Mouse (Mus musculus) liver, embryonic 14.5 days (tissue): ENCODE results near the gene Cpa1. TPM values are rescaled to one million over a fixed set of nuclear protein-coding genes. Genes with fewer than 3 reads are reported as not detected.

Experiments
- ATAC-seq: fragments of 200-750 bp; cut with Nextera tagmentation; 2 replicates; pipeline ENCODE4 v1.8.0; 2017; ENCODE audit warnings: moderate number of reproducible peaks, mild to moderate bottlenecking, moderate library complexity; ENCODE audit not compliant: insufficient read depth
- DNase-seq, 3 experiments: peaks; one replicate each; pipeline ENCODE4 v3.0.0-alpha.2; 2012 to 2013; ENCODE audit warnings: low read depth in 3 of 3, low spot score in 3 of 3
- H3K27ac ChIP-seq: fragments of 300-500 bp; sonication (generic); 2 replicates; pipeline ENCODE4 v1.5.1; 2014; ENCODE audit warnings: moderate library complexity, mild to moderate bottlenecking, control low read depth, inconsistent platforms
- H3K27me3 ChIP-seq: fragments of 300-500 bp; sonication (generic); 2 replicates; pipeline ENCODE4 v1.6.1; 2014; ENCODE audit warnings: mild to moderate bottlenecking, low read length, moderate library complexity; ENCODE audit not compliant: control insufficient read depth, insufficient read depth
- H3K36me3 ChIP-seq: fragments of 300-500 bp; sonication (generic); replicated peaks from 2 replicates; pipeline ENCODE4 v1.6.1; 2014; ENCODE audit warnings: low read depth; ENCODE audit not compliant: control insufficient read depth, insufficient read depth
- H3K4me1 ChIP-seq, 2 experiments: fragments of 200-500 bp in 1 of 2; fragments of 300-500 bp in 1 of 2; sonication (generic) in 1 of 2; replicated peaks; 2 replicates each; pipeline ENCODE4 v1.6.1; 2012 to 2014; ENCODE audit warnings: antibody characterized with exemption in 1 of 2, inconsistent platforms in 1 of 2, low read length in 1 of 2; ENCODE audit not compliant: control insufficient read depth in 2 of 2, insufficient read depth in 2 of 2
- H3K4me2 ChIP-seq: fragments of 300-500 bp; sonication (generic); 2 replicates; pipeline ENCODE4 v1.6.1; 2014; ENCODE audit warnings: low read depth, mild to moderate bottlenecking, control low read depth, moderate library complexity
- H3K4me3 ChIP-seq, 2 experiments: fragments of 200-500 bp in 1 of 2; fragments of 300-500 bp in 1 of 2; sonication (generic) in 1 of 2; 2 replicates each; pipeline ENCODE4 v1.5.1; 2012 to 2014; ENCODE audit warnings: low read depth in 2 of 2, low read length in 2 of 2, mild to moderate bottlenecking in 2 of 2, control low read depth in 1 of 2, inconsistent platforms in 1 of 2, moderate library complexity in 1 of 2; ENCODE audit not compliant: insufficient read depth in 1 of 2
- H3K9ac ChIP-seq: fragments of 300-500 bp; sonication (generic); replicated peaks from 2 replicates; pipeline ENCODE4 v1.6.1; 2014; ENCODE audit warnings: mild to moderate bottlenecking, control low read depth, moderate library complexity
- H3K9me3 ChIP-seq: fragments of 300-500 bp; sonication (generic); 2 replicates; pipeline ENCODE4 v1.6.1; 2016; ENCODE audit warnings: low read length, mixed read lengths; ENCODE audit not compliant: control insufficient read depth
- CTCF ChIP-seq: IDR thresholded peaks from 2 replicates; pipeline ENCODE4 v1.5.1; 2016; ENCODE audit warnings: antibody characterized with exemption, low read depth, control low read depth
- EP300 ChIP-seq: IDR thresholded peaks from 2 replicates; pipeline ENCODE4 v1.6.1; 2016; ENCODE audit warnings: antibody characterized with exemption, low read depth
- WGBS: fragments of 180-500 bp; shearing (Covaris S2); extraction: QIAGEN DNeasy Blood & Tissue Kit; methylation state at CpG from one replicate; pipeline ENCODE4 v1.1.7; 2014; ENCODE audit not compliant: insufficient replicate concordance; 5-methylcytosine and 5-hydroxymethylcytosine counted together
- polyA plus RNA-seq, 2 experiments: library from polyadenylated mRNA; depleted of rRNA in 1 of 2; stranded (reverse) in 1 of 2; unstranded in 1 of 2; fragments of >200 nt; fragmentation: Nextera tagmentation in 1 of 2; extraction: Ambion mirVana in 1 of 2; gene quantifications; 2 replicates each; pipeline versions ENCODE4 v1.2.1 to v1.2.3; 2012 to 2014

The Cpa1 gene
- polyA plus RNA-seq, 2 experiments, result 1.4 to 1.5 TPM

DNA sequence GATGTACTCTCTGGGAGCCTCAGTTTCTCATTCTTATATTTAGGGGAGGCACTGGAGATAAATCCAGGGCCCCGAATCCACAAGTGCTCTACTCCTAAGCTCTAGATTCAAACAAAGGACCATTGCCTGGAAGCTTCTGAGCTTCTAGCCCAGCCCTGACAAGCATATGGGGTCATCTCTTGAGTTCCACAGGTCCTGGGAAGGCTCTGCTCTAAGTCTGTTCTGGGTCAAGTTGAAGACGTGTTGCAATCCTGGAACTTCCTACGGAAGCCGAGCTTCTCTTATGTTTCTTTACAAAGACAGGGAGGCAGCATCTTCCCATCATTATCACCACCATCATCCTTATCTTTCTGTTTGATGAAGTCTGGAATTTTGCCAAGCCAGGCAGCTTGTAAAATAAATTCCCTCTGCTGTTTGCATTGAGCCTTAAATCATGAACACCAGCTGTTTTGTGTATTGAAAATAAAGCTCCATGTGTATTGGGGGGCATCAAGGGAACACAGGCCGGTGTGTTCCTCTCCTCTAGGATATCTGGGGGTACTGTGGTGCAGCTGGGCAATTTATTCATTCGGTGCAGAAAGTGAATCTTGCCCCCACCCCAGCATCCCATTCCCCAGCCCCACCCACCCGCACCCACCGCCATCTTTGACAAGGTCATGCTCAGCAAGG lies 42.7 kb upstream of the Cpa1 start:
- 69% methylated on average over 8 of the region's 8 CpGs for WGBS
- Histone ChIP-seq H3K4me2 (no peak overlapping the region), H3K36me3 (no peaks in the 10 kb centered on the region), H3K27ac (no peak overlapping the region), H3K27me3 (no peaks in the 10 kb centered on the region), H3K9me3 (no peaks in the 10 kb centered on the region), H3K4me3 (no peak overlapping the region), H3K9ac (no peak overlapping the region), H3K4me1 (no peaks in the 10 kb centered on the region; a peak in 1 of 4 replicates)
- no peak for TF ChIP-seq EP300
- no peak for TF ChIP-seq CTCF
- no peak for ATAC-seq
- DNase-seq, result no peak

DNA sequence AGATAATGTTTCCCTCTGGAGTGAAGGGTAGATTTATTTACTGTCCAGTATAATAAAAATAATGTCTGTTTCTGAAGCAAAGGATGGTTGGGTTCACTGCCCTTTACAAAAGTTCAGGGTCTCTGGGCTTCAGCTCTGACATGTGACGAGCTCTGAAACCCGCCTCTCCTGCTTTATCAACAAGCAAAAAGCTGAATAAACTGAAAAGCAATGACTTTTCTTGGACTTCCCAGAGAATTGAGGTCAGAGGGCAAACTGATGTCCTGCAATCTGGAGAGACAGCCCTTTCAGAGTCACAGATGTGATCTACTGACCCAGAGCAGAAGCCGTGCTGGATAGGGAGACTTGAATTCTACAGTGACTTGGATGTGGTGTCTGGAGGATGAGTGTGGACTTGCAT lies 39.0 kb upstream of the Cpa1 start:
- H3K9me3 ChIP-seq, result no peaks in the 10 kb centered on the region
- H3K4me3 ChIP-seq, result no peak overlapping the region
- DNase-seq (no peak), ATAC-seq (no peak)
- no peaks in the 10 kb centered on the region; a peak in 1 of 4 replicates for H3K4me1 ChIP-seq
- H3K36me3 ChIP-seq, result no peaks in the 10 kb centered on the region
- no peaks in the 10 kb centered on the region for H3K27me3 ChIP-seq
- no peak overlapping the region for H3K9ac ChIP-seq
- no peak overlapping the region for H3K4me2 ChIP-seq
- no peak for TF ChIP-seq EP300
- no peak for TF ChIP-seq CTCF
- H3K27ac ChIP-seq, result no peak overlapping the region
- 56% methylated on average over 3 of the region's 3 CpGs for WGBS

DNA sequence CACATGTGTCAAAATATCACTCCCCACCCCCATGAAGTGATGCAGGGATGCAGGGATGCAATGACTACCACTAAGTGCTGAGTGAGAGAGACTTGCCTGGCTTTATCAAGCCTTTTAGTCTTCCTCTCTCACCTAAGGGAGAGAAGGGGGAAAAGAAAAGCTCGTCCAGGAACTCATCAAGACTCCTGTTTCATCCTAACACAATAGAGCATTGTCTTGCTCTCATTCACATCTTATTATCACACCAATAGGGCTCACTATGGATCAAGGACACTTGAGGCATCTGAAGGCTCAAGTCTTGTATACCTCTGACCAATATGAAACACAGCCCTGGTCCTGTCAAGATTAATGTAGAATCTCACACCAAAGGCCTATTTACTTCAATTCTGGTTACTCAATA lies 38.0 kb upstream of the Cpa1 start:
- Histone ChIP-seq H3K27ac (no peak overlapping the region), H3K4me1 (no peaks in the 10 kb centered on the region; a peak in 1 of 4 replicates), H3K4me2 (no peak overlapping the region), H3K36me3 (no peaks in the 10 kb centered on the region), H3K9me3 (no peaks in the 10 kb centered on the region), H3K9ac (no peak overlapping the region), H3K27me3 (no peaks in the 10 kb centered on the region), H3K4me3 (no peak overlapping the region)
- WGBS, result 50% methylated on average over 1 of the region's 1 CpGs
- no peak for TF ChIP-seq EP300
- TF ChIP-seq CTCF, result no peak
- DNase-seq, result no peak
- ATAC-seq, result no peak

DNA sequence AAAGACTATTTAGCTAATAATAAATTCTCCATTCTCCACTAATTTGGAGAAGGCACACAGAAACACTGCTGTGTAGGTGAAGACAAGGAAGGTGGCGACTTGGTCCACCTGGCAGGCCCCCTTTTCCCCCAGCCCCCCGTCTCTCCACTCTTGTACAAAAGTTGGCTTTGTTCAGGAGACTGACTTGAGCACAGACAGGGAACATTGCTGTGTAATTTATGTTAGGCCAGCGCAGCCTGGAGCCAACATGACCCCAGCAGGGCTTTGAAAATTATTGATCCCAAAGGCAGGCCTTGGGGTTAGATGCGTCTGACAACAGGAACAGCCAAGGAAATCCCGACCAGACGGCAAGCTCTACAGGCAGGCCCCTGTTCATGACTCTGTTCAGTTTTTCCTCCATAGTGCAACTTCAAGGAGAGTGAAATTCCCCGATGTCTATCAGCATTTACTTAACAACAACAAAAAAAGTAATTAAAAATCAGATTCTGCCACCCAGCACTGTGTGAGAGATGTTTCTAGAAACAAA lies 34.6 kb upstream of the Cpa1 start:
- H3K4me3 ChIP-seq, result no peak overlapping the region
- H3K36me3 ChIP-seq, result no peaks in the 10 kb centered on the region
- no peaks in the 10 kb centered on the region for H3K27me3 ChIP-seq
- H3K4me2 ChIP-seq, result no peak overlapping the region
- H3K9ac ChIP-seq, result no peak overlapping the region
- TF ChIP-seq EP300 (no peak), CTCF (no peak)
- H3K9me3 ChIP-seq, result no peaks in the 10 kb centered on the region
- WGBS, result 46% methylated on average over 7 of the region's 7 CpGs
- H3K4me1 ChIP-seq, result no peaks in the 10 kb centered on the region
- ATAC-seq (no peak), DNase-seq (no peak)
- no peak overlapping the region for H3K27ac ChIP-seq

DNA sequence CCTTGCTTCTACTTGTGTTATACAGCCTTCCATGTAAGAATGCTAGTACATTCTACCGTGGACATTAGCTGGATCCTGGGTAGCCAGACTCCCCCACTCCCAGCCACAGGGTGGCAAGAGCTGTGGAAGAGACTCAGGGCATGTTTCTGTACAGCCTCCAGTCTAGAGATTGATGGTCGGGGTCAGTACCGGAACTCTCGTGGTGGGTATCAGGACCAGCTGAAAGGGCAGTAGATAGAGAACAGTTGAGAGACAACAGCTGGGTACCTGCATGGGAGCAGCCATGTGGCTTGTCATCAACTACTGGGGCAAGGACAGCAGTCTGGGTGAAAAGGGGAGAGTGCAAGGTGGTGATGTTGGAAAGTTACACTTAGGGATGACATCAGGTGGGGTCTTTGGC lies 33.9 kb upstream of the Cpa1 start:
- H3K9ac ChIP-seq, result no peak overlapping the region
- 66% methylated on average over 4 of the region's 4 CpGs for WGBS
- H3K36me3 ChIP-seq, result no peaks in the 10 kb centered on the region
- ATAC-seq, result no peak
- no peak for DNase-seq
- no peaks in the 10 kb centered on the region for H3K4me1 ChIP-seq
- no peaks in the 10 kb centered on the region for H3K27me3 ChIP-seq
- no peaks in the 10 kb centered on the region for H3K9me3 ChIP-seq
- TF ChIP-seq CTCF (no peak), EP300 (no peak)
- no peak overlapping the region for H3K27ac ChIP-seq
- H3K4me2 ChIP-seq, result no peak overlapping the region
- no peak overlapping the region for H3K4me3 ChIP-seq
